Mouse (Mus musculus) midbrain, embryonic 10.5 days (tissue): ENCODE results near the gene Tmod1. TPM values are rescaled to one million over a fixed set of nuclear protein-coding genes. Genes with fewer than 3 reads are reported as not detected.
A peak's percentile ranks its signal among the peaks of the same experiment; 100 is the strongest.

ENCODE experiments used
- DNase-seq: peaks from one replicate; pipeline ENCODE4 v3.0.0-alpha.2; 2017; ENCODE audit warnings: low spot score
- H3K27ac ChIP-seq: fragments of 300-500 bp; sonication (generic); replicated peaks from 2 replicates; pipeline ENCODE4 v1.5.1; 2016; ENCODE audit warnings: mild to moderate bottlenecking
- H3K27me3 ChIP-seq: fragments of 300-500 bp; sonication (generic); 2 replicates; pipeline ENCODE4 v1.6.1; 2016; ENCODE audit warnings: low read depth, mild to moderate bottlenecking; ENCODE audit not compliant: poor library complexity, severe bottlenecking
- H3K36me3 ChIP-seq: fragments of 300-500 bp; sonication (generic); 2 replicates; pipeline ENCODE4 v1.6.1; 2016; ENCODE audit warnings: mild to moderate bottlenecking, moderate library complexity
- H3K4me1 ChIP-seq: fragments of 300-500 bp; sonication (generic); 2 replicates; pipeline ENCODE4 v1.6.1; 2016
- H3K4me3 ChIP-seq: fragments of 300-500 bp; sonication (generic); 2 replicates; pipeline ENCODE4 v1.5.1; 2016; ENCODE audit warnings: mild to moderate bottlenecking, moderate library complexity
- H3K9me3 ChIP-seq: fragments of 300-500 bp; sonication (generic); replicated peaks from 2 replicates; pipeline ENCODE4 v1.6.1; 2016; ENCODE audit warnings: mild to moderate bottlenecking
- WGBS: fragments of 180-500 bp; shearing (Covaris S2); methylation state at CpG from one replicate; pipeline ENCODE4 v1.1.7; 2016; 5-methylcytosine and 5-hydroxymethylcytosine counted together
- polyA plus RNA-seq: library from polyadenylated mRNA; unstranded; fragments of >200 nt; fragmentation: Nextera tagmentation; extraction: Ambion mirVana; gene quantifications from 2 replicates; pipeline ENCODE4 v1.2.1, GENCODE M21; 2016

The Tmod1 gene
- polyA plus RNA-seq, 1 experiment from 2014 or later, result 3.0 TPM

DNA sequence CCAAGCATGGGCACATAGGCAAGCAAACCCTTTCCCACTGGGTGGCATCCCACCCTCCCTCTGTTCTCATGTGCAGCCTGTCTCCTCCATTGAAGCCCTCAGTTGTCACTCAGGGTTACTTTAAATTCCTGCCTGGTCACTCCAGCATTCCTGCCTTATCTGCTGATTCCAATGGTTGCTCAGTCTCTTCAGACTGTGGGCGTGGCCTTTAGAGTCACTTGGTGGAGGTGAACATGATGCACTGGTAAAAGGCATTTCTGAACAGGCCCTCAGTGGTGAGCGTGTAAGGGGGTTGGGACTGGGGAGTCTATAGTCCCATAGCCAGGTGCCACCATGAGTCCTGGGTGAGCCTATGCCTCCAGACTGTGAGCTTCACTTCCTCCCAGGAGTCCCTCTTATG is 5.5 kb upstream of the Tmod1 start:
- no peak for DNase-seq
- Histone ChIP-seq H3K36me3 (no peaks in the 10 kb centered on the region), H3K27me3 (peaks cover 21% of the 10 kb centered on the region), H3K4me3 (no peak overlapping the region), H3K9me3 (no peaks in the 10 kb centered on the region), H3K27ac (no peak overlapping the region), H3K4me1 (peaks cover 8% of the 10 kb centered on the region; the same call in 1 of the 2 replicates)
- 80% methylated on average over 2 of the region's 2 CpGs for WGBS

DNA sequence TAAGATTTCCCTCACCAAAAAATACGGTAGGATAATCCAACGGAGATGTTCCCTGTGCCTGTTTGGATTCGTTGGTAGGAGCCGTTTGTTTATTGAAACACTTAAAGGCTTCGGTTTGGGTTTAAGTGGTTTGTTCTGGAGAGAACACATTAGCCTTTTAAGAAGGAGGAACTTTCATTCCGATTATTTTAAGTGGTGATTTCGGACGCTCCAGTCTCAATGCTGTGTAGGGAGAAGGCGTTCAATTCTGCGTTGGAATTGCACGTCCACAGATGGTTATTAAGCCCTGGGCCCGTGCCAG is 194 bp upstream of the Tmod1 start:
- WGBS, result 12% methylated on average over 12 of the region's 12 CpGs
- Histone ChIP-seq H3K4me3 (peak overlapping the region; percentile 74), H3K36me3 (no peaks in the 10 kb centered on the region), H3K9me3 (no peaks in the 10 kb centered on the region), H3K27ac (no peak overlapping the region; the same call in 1 of the 2 replicates), H3K27me3 (peaks cover 67% of the 10 kb centered on the region), H3K4me1 (peaks cover 48% of the 10 kb centered on the region)
- DNase-seq, result no peak

DNA sequence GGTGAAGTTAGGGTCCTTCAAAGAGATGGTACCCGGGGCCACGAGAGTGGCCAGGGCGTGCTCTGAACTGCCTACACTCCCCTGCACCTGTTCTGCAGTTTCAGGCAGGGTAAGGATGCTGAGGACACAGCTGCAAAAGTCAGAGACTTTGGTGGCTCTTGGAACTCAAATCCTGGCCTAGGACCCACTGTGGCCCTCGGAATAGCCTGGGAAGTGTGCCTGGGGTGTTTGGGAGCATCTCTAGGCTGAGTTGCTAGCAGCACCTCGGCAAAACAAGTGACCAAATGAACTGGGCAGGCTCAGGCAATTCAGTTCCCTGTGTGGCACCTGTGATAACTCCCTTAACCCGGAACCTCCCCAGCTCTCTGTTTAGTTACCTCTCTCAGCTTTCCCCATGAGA is 1.2 kb downstream of the Tmod1 start:
- Histone ChIP-seq H3K4me3 (peak overlapping the region; percentile 74), H3K27ac (0 out of 2 replicates have a peak overlapping the region, but pooled peaks have one; percentile 68), H3K9me3 (no peaks in the 10 kb centered on the region), H3K36me3 (no peaks in the 10 kb centered on the region), H3K4me1 (peaks cover 48% of the 10 kb centered on the region), H3K27me3 (peaks cover 67% of the 10 kb centered on the region)
- 21% methylated on average over 6 of the region's 6 CpGs for WGBS
- DNase-seq, result no peak

DNA sequence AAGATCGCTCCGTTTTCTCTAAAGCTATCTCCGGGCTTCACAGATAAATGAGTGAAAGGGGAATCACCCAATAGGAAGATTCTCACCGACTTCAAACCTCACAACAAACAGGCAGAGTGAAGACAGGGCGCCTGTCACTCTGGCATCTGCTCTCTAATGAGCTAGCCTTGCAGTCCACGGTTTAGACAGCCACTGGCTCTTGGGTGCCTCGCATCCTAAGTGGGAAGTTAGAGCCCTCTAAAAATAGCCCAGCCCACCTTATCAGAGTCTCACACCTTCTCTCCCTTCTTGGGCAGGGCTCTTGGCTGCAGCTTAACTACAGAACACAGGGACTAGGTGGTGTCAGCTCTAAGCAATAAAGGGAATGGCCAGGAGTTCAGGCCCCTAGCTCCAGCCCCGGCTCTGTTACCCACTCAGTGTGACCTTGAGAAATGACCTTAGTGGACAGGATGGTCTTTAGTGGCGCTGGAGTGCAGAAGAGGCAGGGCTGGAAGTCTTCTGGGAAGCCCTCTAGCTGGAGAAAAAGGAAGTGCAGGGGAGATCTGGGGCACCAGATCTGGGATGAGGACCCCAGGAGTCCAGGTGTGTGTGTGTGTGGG is 2.0 kb downstream of the Tmod1 start:
- WGBS, result 28% methylated on average over 9 of the region's 9 CpGs
- H3K9me3 ChIP-seq, result no peaks in the 10 kb centered on the region
- peak overlapping the region; percentile 7; the same call in 1 of the 2 replicates for H3K4me3 ChIP-seq
- H3K36me3 ChIP-seq, result no peaks in the 10 kb centered on the region
- H3K27me3 ChIP-seq, result peaks cover 62% of the 10 kb centered on the region
- H3K4me1 ChIP-seq, result peaks cover 48% of the 10 kb centered on the region
- DNase-seq, result peak; percentile 36
- H3K27ac ChIP-seq, result peak overlapping the region; percentile 47

DNA sequence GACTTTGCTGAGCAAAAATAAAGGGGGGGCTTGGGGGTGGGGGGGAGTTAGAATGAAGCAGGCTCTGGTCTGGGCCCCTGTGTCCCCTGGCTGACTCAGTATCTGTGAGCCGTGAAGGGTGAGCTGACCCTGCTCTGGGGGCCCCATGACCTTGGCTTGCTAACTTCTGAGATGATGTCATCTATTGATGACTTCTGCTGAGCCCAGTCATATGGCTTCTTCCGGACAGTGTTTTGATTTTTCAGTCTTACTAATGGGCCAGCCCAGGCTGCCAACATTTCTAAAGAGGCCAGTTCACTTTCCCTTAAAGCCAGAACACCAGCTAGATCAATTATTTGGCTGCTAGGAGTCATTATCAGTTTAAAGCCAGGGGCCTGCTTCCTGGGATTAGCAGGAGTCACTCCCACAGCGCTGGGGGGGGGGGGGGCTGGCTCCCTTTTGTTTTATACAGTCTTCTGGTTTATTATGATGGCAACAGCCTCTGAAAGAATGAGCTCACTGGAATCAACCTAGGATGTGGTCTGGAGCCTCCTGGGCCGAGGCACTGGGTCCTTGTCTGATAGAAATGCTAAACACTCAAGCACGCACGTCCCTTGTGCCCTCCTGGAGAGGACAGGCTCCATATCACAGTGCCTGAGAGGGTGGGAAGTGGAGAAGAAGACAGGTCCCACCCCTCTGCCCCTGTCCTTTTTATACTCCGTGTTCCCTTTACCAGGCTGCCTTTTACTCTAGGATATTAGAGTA is 3.2 kb downstream of the Tmod1 start:
- DNase-seq, result no peak
- Histone ChIP-seq H3K27me3 (peaks cover 58% of the 10 kb centered on the region), H3K4me3 (no peak overlapping the region), H3K4me1 (peaks cover 48% of the 10 kb centered on the region), H3K27ac (peak overlapping the region; percentile 49), H3K36me3 (no peaks in the 10 kb centered on the region), H3K9me3 (no peaks in the 10 kb centered on the region)
- 25% methylated on average over 7 of the region's 7 CpGs for WGBS

DNA sequence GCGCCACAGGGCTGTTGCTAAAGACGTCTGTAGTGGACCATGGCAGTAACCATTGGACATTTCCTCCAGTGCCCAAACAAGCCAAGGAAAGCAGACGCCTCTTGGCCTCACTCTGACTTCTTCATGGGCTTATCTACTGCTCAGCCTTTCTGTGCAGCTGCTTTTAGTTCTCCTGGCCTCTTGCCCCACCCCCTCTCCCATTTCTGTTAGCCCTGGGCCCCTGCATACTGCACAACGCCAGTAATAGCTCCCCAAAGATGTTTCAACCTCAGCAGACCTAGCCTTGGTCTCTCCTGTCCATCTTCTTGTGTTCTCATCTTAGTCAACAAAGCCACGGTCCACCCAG is 3.7 kb downstream of the Tmod1 start:
- Histone ChIP-seq H3K4me1 (peaks cover 48% of the 10 kb centered on the region), H3K27ac (peak overlapping the region; percentile 49), H3K9me3 (no peaks in the 10 kb centered on the region), H3K27me3 (peaks cover 53% of the 10 kb centered on the region), H3K36me3 (no peaks in the 10 kb centered on the region), H3K4me3 (no peak overlapping the region)
- no peak for DNase-seq
- WGBS, result 33% methylated on average over 5 of the region's 5 CpGs

DNA sequence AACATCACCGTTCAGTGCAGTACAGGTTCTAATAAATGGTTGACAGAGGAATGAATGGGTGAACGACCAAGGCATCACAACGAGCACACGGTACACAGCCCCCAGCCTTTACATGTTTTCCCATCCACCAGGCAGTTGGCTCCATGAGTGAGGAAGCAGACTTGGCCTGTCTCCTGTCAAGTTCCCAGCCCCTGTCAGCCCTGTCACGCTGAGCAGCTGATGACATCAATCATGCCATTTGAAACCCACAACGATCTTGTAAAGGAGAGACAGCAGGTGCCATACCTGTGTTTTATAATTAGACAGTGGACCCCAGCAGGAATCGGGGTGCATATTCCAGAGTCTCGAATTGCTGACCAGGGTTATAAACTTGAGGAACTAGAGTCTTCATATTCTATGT is 4.6 kb downstream of the Tmod1 start:
- no peak for DNase-seq
- peaks cover 44% of the 10 kb centered on the region for H3K4me1 ChIP-seq
- no peak overlapping the region for H3K4me3 ChIP-seq
- H3K36me3 ChIP-seq, result no peaks in the 10 kb centered on the region
- H3K27me3 ChIP-seq, result peaks cover 44% of the 10 kb centered on the region
- no peaks in the 10 kb centered on the region for H3K9me3 ChIP-seq
- H3K27ac ChIP-seq, result 0 out of 2 replicates have a peak overlapping the region, but pooled peaks have one; percentile 49
- WGBS, result 91% methylated on average over 8 of the region's 8 CpGs

DNA sequence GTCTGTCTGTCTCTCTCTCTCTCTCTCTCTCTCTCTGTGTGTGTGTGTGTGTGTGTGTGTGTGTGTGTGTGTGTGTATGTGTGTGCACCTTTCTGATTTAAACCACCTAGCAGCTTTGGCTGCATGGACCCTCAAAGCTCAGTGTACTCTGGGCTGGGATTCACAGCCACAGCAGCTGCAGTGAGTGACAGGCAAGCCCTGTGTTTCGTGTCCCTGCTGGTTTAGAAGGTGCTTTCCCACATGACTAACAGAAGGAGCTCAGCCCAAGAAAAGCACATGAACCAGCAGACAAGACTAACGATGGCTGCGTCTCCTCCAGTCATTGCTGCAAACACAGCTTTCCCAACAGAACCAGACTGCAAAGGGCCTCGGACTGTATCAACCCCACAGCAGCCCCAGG is 9.2 kb downstream of the Tmod1 start:
- Histone ChIP-seq H3K4me1 (peaks cover 3% of the 10 kb centered on the region), H3K4me3 (no peak overlapping the region), H3K9me3 (no peaks in the 10 kb centered on the region), H3K27ac (no peak overlapping the region), H3K36me3 (no peaks in the 10 kb centered on the region), H3K27me3 (0 out of 2 replicates have a peak, but pooled peaks cover 6% of the 10 kb centered on the region)
- DNase-seq, result no peak
- 83% methylated on average over 4 of the region's 4 CpGs for WGBS

DNA sequence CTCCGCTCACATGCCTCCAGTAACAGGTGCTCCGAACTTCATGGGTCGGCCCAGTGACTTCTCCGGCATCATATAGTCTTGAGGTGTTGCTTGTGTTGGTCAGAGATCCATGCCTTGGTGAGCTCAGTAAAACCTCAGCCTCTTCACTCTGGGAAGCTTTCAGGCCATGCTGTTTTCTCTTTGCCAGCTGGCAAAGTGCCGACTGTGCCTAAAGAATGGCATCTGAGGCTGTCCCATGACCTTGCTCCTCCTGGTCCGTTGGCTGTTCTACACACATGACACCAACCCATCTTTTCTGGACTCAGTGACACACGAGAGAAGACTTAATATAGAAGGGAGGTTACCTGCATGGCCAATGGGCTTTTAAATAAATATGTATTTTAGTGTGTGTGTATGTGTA is 9.7 kb downstream of the Tmod1 start:
- no peak for DNase-seq
- H3K27me3 ChIP-seq, result 0 out of 2 replicates have a peak, but pooled peaks cover 1% of the 10 kb centered on the region
- H3K9me3 ChIP-seq, result no peaks in the 10 kb centered on the region
- 90% methylated on average over 7 of the region's 7 CpGs for WGBS
- H3K27ac ChIP-seq, result no peak overlapping the region
- H3K4me1 ChIP-seq, result no peaks in the 10 kb centered on the region
- no peak overlapping the region for H3K4me3 ChIP-seq
- H3K36me3 ChIP-seq, result no peaks in the 10 kb centered on the region

DNA sequence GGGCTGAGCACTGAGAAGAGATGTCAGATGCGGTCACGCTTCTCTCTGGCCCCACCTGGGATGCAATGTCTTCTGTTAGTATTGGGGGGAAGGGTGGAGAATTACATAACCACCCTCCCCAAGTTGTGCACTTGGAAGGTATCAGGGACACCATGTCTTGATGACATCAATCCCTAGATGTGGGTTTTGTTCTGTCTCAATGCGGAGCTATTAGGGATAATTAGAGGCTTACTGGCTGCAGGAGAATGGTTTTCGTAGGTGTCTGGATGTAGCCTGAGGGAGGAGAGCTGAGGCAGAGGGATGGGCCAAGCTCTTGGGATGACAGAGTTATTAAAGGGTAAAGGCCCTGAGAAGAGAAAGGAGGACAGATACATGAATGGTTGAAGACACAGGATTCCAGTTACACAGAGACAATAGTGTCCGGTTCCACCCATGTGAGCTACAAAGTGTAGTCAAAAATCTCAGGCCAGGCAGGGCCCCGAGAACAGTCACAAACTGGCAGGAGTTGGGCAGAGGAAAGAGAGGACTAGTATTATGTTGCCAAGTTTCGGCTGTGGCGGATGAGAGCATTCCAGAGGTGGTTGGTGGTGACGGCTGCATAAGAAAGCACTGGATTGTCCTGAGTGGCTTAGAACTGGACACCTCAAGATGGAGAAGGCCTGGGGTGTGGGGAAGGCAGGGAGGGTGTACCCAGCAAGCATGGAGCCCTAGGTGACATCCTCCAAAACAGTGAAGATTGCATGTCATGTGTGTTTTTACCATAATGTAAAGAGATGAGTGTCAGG is 14.8 kb downstream of the Tmod1 start:
- no peaks in the 10 kb centered on the region for H3K36me3 ChIP-seq
- DNase-seq, result no peak
- H3K27ac ChIP-seq, result no peak overlapping the region
- H3K27me3 ChIP-seq, result no peaks in the 10 kb centered on the region
- no peaks in the 10 kb centered on the region; the same call in 1 of the 2 replicates for H3K9me3 ChIP-seq
- no peaks in the 10 kb centered on the region for H3K4me1 ChIP-seq
- WGBS, result 90% methylated on average over 9 of the region's 9 CpGs
- no peak overlapping the region for H3K4me3 ChIP-seq

DNA sequence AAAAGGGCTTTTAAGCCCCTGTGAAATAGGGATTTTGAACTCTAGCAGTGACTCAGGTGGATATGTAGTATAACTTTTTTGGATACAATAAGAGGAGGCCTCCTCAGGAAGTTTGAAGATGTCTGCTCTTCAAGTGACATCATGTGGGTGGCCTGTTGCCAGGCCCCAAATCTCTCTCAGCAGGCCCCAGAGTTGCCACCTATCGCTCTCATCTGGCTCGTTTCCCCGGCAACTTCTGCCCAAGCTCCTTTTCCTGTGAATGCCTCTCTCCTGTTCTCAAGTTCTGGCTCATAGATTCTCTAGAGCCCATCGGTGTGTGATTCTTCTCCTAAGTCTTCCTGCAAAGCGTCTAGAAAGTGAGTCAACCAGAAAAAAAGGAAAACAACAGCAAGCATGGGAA is 17.4 kb downstream of the Tmod1 start:
- DNase-seq, result no peak
- no peaks in the 10 kb centered on the region for H3K36me3 ChIP-seq
- H3K27me3 ChIP-seq, result no peaks in the 10 kb centered on the region
- 84% methylated on average over 5 of the region's 5 CpGs for WGBS
- H3K4me3 ChIP-seq, result no peak overlapping the region
- no peaks in the 10 kb centered on the region for H3K4me1 ChIP-seq
- H3K9me3 ChIP-seq, result no peaks in the 10 kb centered on the region; the same call in 1 of the 2 replicates
- no peak overlapping the region for H3K27ac ChIP-seq

DNA sequence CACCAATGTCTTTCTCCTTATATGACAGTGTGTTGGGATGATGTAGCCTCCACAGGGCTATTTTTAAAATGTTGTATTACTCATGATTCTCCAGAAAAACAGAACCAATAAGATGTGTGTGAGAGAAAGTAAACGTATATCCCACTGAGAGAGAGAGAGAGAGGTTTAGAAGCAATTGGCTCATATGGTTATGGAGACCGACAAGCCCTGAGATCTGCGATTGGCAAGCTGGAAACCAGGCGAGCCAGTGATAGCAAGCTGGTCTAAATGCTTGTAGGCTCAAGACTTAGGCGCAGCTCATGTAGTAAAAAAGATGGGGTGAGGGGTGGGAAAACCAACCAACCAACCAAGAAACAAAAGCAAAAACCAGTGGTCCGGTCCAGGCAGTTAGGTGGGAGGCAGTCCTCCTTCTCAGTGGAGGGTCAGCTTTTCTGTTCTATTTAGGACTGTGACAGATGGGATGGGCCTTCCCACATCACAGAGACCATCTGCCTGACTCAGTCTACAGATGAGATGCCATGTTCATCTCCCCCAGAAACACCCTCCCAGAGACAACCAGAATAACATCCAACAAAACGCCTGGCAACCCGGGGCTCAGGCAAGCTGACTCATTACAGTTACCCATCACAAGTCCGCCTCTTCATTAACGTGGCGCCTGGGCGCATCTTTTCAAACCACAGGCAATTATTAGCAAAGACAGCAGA is 22.7 kb downstream of the Tmod1 start:
- WGBS, result 89% methylated on average over 12 of the region's 12 CpGs
- Histone ChIP-seq H3K27ac (no peak overlapping the region), H3K4me1 (no peaks in the 10 kb centered on the region), H3K9me3 (no peaks in the 10 kb centered on the region; the same call in 1 of the 2 replicates), H3K4me3 (no peak overlapping the region), H3K36me3 (no peaks in the 10 kb centered on the region), H3K27me3 (no peaks in the 10 kb centered on the region)
- no peak for DNase-seq
